Mouse (Mus musculus): Measurements from ENCODE around the gene Atl2.

DNA sequence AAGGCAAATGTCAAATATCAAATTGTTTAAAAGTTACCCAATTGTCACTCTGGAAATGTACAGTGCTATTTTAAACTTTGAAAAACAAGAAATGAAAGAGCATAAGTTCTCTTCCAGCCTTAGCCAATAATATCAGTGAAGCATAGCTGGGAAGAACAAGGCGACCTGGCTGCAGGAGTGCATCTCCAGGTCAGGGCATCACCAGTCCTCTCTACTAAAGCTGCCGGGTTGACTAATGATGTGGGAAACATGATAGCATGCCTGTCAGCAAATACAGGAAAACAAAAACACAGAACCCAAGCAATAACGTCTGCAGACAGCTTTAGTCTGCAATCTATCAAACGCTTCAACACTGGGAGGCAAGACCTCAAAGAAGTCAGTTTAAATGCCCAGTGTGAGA, 12.7 kb downstream of the Atl2 start:
- TF ChIP-seq POLR2A (IDR thresholded peaks at IDR 0.05; ENCODE audit: low read depth, low read length) (no peak), CTCF (IDR thresholded peaks at IDR 0.05; ENCODE audit: extremely low read depth, insufficient read depth, insufficient read length, insufficient replicate concordance) (no peak)
